Mouse (Mus musculus) embryonic facial prominence, embryonic 15.5 days (tissue): ENCODE data around the gene Hoxa10. TPM values are rescaled to one million over a fixed set of nuclear protein-coding genes. Genes with fewer than 3 reads are reported as not detected.

Experiments used
- ATAC-seq: fragments of 200-750 bp; cut with Nextera tagmentation; 2 replicates; pipeline ENCODE4 v1.8.0; 2017; ENCODE audit warnings: low read depth, moderate TSS enrichment; ENCODE audit not compliant: insufficient number of reproducible peaks, low FRiP score, low TSS enrichment
- H3K27ac ChIP-seq: fragments of 300-500 bp; sonication (generic); replicated peaks from 2 replicates; pipeline ENCODE4 v1.5.1; 2015; ENCODE audit warnings: mild to moderate bottlenecking, inconsistent platforms
- H3K27me3 ChIP-seq: fragments of 300-500 bp; sonication (generic); 2 replicates; pipeline ENCODE4 v1.6.1; 2015; ENCODE audit warnings: inconsistent platforms
- H3K36me3 ChIP-seq: fragments of 300-500 bp; sonication (generic); 2 replicates; pipeline ENCODE4 v1.6.1; 2015; ENCODE audit warnings: mild to moderate bottlenecking, inconsistent platforms
- H3K4me1 ChIP-seq: fragments of 300-500 bp; sonication (generic); 2 replicates; pipeline ENCODE4 v1.6.1; 2015; ENCODE audit warnings: inconsistent platforms
- H3K4me2 ChIP-seq: fragments of 300-500 bp; sonication (generic); replicated peaks from 2 replicates; pipeline ENCODE4 v1.6.1; 2015; ENCODE audit warnings: mild to moderate bottlenecking, inconsistent platforms
- H3K4me3 ChIP-seq: fragments of 300-500 bp; sonication (generic); replicated peaks from 2 replicates; pipeline ENCODE4 v1.5.1; 2015; ENCODE audit warnings: mild to moderate bottlenecking, inconsistent platforms
- H3K9ac ChIP-seq: fragments of 300-500 bp; sonication (generic); 2 replicates; pipeline ENCODE4 v1.6.1; 2015; ENCODE audit warnings: inconsistent platforms
- H3K9me3 ChIP-seq: fragments of 300-500 bp; sonication (generic); replicated peaks from 2 replicates; pipeline ENCODE4 v1.6.1; 2016; ENCODE audit warnings: inconsistent platforms
- WGBS: fragments of 180-500 bp; shearing (Covaris S2); methylation state at CpG from one replicate; pipeline ENCODE4 v1.1.7; 2015; 5-methylcytosine and 5-hydroxymethylcytosine counted together
- polyA plus RNA-seq: library from polyadenylated mRNA; unstranded; fragments of >200 nt; fragmentation: Nextera tagmentation; extraction: Ambion mirVana; gene quantifications from 2 replicates; pipeline ENCODE4 v1.2.1, GENCODE M21; 2015

Gene Hoxa10
- polyA plus RNA-seq, 1 experiment from 2014 or later: not detected

GRCm38 (mm10) chr6:52220003-52220864, 20.4 kb downstream of the Hoxa10 start:
- peaks cover 30% of the 10 kb centered on the region for H3K4me1 ChIP-seq
- no peaks in the 10 kb centered on the region for H3K9me3 ChIP-seq
- no peak overlapping the region for H3K4me2 ChIP-seq
- no peak overlapping the region for H3K9ac ChIP-seq
- ATAC-seq: no peak
- no peak overlapping the region for H3K27ac ChIP-seq
- peaks cover 100% of the 10 kb centered on the region for H3K27me3 ChIP-seq
- WGBS: 23% methylated on average over 32 of the region's 32 CpGs
- H3K36me3 ChIP-seq: no peaks in the 10 kb centered on the region
- H3K4me3 ChIP-seq: 0 out of 2 replicates have a peak overlapping the region, but pooled peaks have one; percentile 52

- H3K9me3 ChIP-seq: no peaks in the 10 kb centered on the region
- WGBS: 32% methylated on average over 9 of the region's 9 CpGs
- H3K4me3 ChIP-seq: no peak overlapping the region
- no peaks in the 10 kb centered on the region for H3K36me3 ChIP-seq
- no peak overlapping the region for H3K27ac ChIP-seq
- H3K4me2 ChIP-seq: no peak overlapping the region
- no peak overlapping the region for H3K9ac ChIP-seq
- ATAC-seq: no peak
- peaks cover 26% of the 10 kb centered on the region for H3K4me1 ChIP-seq
- peaks cover 100% of the 10 kb centered on the region for H3K27me3 ChIP-seq
Observed at GRCm38 (mm10) chr6:52219234-52219942, 21.3 kb downstream of the Hoxa10 start.

- no peaks in the 10 kb centered on the region for H3K9me3 ChIP-seq
- H3K36me3 ChIP-seq: no peaks in the 10 kb centered on the region
- no peak for ATAC-seq
- H3K4me1 ChIP-seq: peaks cover 26% of the 10 kb centered on the region
- H3K4me3 ChIP-seq: no peak overlapping the region
- no peak overlapping the region for H3K9ac ChIP-seq
- H3K4me2 ChIP-seq: no peak overlapping the region
- H3K27ac ChIP-seq: no peak overlapping the region
- 10% methylated on average over 14 of the region's 14 CpGs for WGBS
- H3K27me3 ChIP-seq: peaks cover 100% of the 10 kb centered on the region
Observed at GRCm38 (mm10) chr6:52218643-52219215, 21.9 kb downstream of the Hoxa10 start.

GRCm38 (mm10) chr6:52217895-52218642, 22.6 kb downstream of the Hoxa10 start:
- H3K36me3 ChIP-seq: no peaks in the 10 kb centered on the region
- H3K4me1 ChIP-seq: peaks cover 27% of the 10 kb centered on the region
- H3K9me3 ChIP-seq: no peaks in the 10 kb centered on the region
- H3K27me3 ChIP-seq: peaks cover 100% of the 10 kb centered on the region
- peak overlapping the region; percentile 37 for H3K4me2 ChIP-seq
- peak overlapping the region; percentile 29 for H3K4me3 ChIP-seq
- no peak overlapping the region for H3K9ac ChIP-seq
- no peak for ATAC-seq
- 4% methylated on average over 23 of the region's 23 CpGs for WGBS
- no peak overlapping the region for H3K27ac ChIP-seq

- WGBS: under 1% methylated on average over 25 of the region's 25 CpGs
Observed at GRCm38 (mm10) chr6:52217459-52217768, 23.2 kb downstream of the Hoxa10 start.

GRCm38 (mm10) chr6:52216691-52217458, 23.8 kb downstream of the Hoxa10 start:
- Histone ChIP-seq H3K27ac (no peak overlapping the region), H3K36me3 (no peaks in the 10 kb centered on the region), H3K9ac (no peak overlapping the region), H3K27me3 (peaks cover 100% of the 10 kb centered on the region), H3K4me3 (peak overlapping the region; percentile 29), H3K4me2 (peak overlapping the region; percentile 37), H3K9me3 (no peaks in the 10 kb centered on the region), H3K4me1 (peaks cover 31% of the 10 kb centered on the region)
- 3% methylated on average over 60 of the region's 60 CpGs for WGBS
- ATAC-seq: no peak

More at GRCm38 (mm10) chr6:52217459-52217768, 23.2 kb downstream of the Hoxa10 start:
- Histone ChIP-seq H3K9ac (no peak overlapping the region), H3K36me3 (no peaks in the 10 kb centered on the region), H3K4me3 (peak overlapping the region; percentile 29), H3K9me3 (no peaks in the 10 kb centered on the region), H3K4me2 (peak overlapping the region; percentile 37), H3K4me1 (peaks cover 33% of the 10 kb centered on the region), H3K27ac (no peak overlapping the region), H3K27me3 (peaks cover 100% of the 10 kb centered on the region)
- no peak for ATAC-seq

- 2% methylated on average over 30 of the region's 30 CpGs for WGBS
- no peak for ATAC-seq
- H3K4me1 ChIP-seq: peaks cover 25% of the 10 kb centered on the region
- peaks cover 100% of the 10 kb centered on the region for H3K27me3 ChIP-seq
- H3K4me2 ChIP-seq: no peak overlapping the region
- H3K9me3 ChIP-seq: no peaks in the 10 kb centered on the region
- no peak overlapping the region for H3K4me3 ChIP-seq
- no peaks in the 10 kb centered on the region for H3K36me3 ChIP-seq
- no peak overlapping the region for H3K27ac ChIP-seq
- H3K9ac ChIP-seq: no peak overlapping the region
Observed at GRCm38 (mm10) chr6:52215771-52216535, 24.7 kb downstream of the Hoxa10 start.

- Histone ChIP-seq H3K36me3 (no peaks in the 10 kb centered on the region), H3K4me1 (peaks cover 24% of the 10 kb centered on the region), H3K4me3 (no peak overlapping the region), H3K9ac (no peak overlapping the region), H3K27ac (no peak overlapping the region), H3K27me3 (peaks cover 99% of the 10 kb centered on the region), H3K9me3 (no peaks in the 10 kb centered on the region), H3K4me2 (no peak overlapping the region)
- 12% methylated on average over 3 of the region's 3 CpGs for WGBS
- no peak for ATAC-seq
Observed at GRCm38 (mm10) chr6:52215070-52215469, 25.6 kb downstream of the Hoxa10 start.

- Histone ChIP-seq H3K4me1 (peaks cover 24% of the 10 kb centered on the region), H3K27ac (no peak overlapping the region), H3K36me3 (no peaks in the 10 kb centered on the region), H3K9me3 (no peaks in the 10 kb centered on the region), H3K27me3 (peaks cover 99% of the 10 kb centered on the region), H3K9ac (no peak overlapping the region), H3K4me2 (no peak overlapping the region), H3K4me3 (no peak overlapping the region)
- ATAC-seq: no peak
- WGBS: 11% methylated on average over 5 of the region's 5 CpGs
Observed at GRCm38 (mm10) chr6:52214271-52214670, 26.4 kb downstream of the Hoxa10 start.
